Mouse (Mus musculus) kidney, postnatal 0 days (tissue): Measurements from ENCODE around the gene Disp1. TPM values are rescaled to one million over a fixed set of nuclear protein-coding genes. Genes with fewer than 3 reads are reported as not detected.
A peak's percentile ranks its signal among the peaks of the same experiment; 100 is the strongest.

Experiments
- ATAC-seq: fragments of 200-750 bp; cut with Nextera tagmentation; replicated peaks from 2 replicates; pipeline ENCODE4 v1.8.0; 2017; ENCODE audit warnings: low read depth, moderate number of reproducible peaks, moderate TSS enrichment, moderate library complexity; ENCODE audit not compliant: low FRiP score
- DNase-seq: peaks from one replicate; pipeline ENCODE4 v3.0.0-alpha.2; 2016; ENCODE audit warnings: low spot score
- H3K27ac ChIP-seq: fragments of 300-500 bp; sonication (generic); 2 replicates; pipeline ENCODE4 v1.5.1; 2014; ENCODE audit warnings: mild to moderate bottlenecking
- H3K27me3 ChIP-seq: fragments of 300-500 bp; sonication (generic); 2 replicates; pipeline ENCODE4 v1.6.1; 2014; ENCODE audit warnings: low read length, mixed read lengths; ENCODE audit not compliant: insufficient read depth
- H3K36me3 ChIP-seq: fragments of 300-500 bp; sonication (generic); 2 replicates; pipeline ENCODE4 v1.6.1; 2014; ENCODE audit warnings: low read length, mixed read lengths; ENCODE audit not compliant: insufficient read depth
- H3K4me1 ChIP-seq: fragments of 300-500 bp; sonication (generic); replicated peaks from 2 replicates; pipeline ENCODE4 v1.6.1; 2014; ENCODE audit warnings: antibody characterized with exemption, low read length, mixed read lengths; ENCODE audit not compliant: insufficient read depth
- H3K4me2 ChIP-seq: fragments of 300-500 bp; sonication (generic); 2 replicates; pipeline ENCODE4 v1.6.1; 2014; ENCODE audit warnings: mild to moderate bottlenecking, low read length, moderate library complexity, mixed read lengths
- H3K4me3 ChIP-seq: fragments of 300-500 bp; sonication (generic); replicated peaks from 2 replicates; pipeline ENCODE4 v1.5.1; 2014; ENCODE audit warnings: low read depth, low read length
- H3K9ac ChIP-seq: fragments of 300-500 bp; sonication (generic); 2 replicates; pipeline ENCODE4 v1.6.1; 2014; ENCODE audit warnings: low read depth, low read length
- H3K9me3 ChIP-seq: fragments of 300-500 bp; sonication (generic); replicated peaks from 2 replicates; pipeline ENCODE4 v1.6.1; 2016; ENCODE audit warnings: low read length, inconsistent platforms, mixed read lengths
- CTCF ChIP-seq: IDR thresholded peaks from 2 replicates; pipeline ENCODE4 v1.5.1; 2016; ENCODE audit warnings: antibody characterized with exemption, low read depth, mild to moderate bottlenecking, moderate library complexity
- WGBS: fragments of 180-500 bp; shearing (Covaris S2); extraction: QIAGEN DNeasy Blood & Tissue Kit; methylation state at CpG from one replicate; pipeline ENCODE4 v1.1.7; 2014; 5-methylcytosine and 5-hydroxymethylcytosine counted together
- microRNA-seq: library from miRNA; unstranded; fragments of <30 nt; microRNA quantifications from one replicate; pipeline ENCODE4, GENCODE M21; 2016
- polyA plus RNA-seq: library from polyadenylated mRNA; unstranded; fragments of >200 nt; fragmentation: Nextera tagmentation; extraction: Ambion mirVana; gene quantifications from 2 replicates; pipeline ENCODE4 v1.2.1, GENCODE M21; 2015

Gene Disp1
- polyA plus RNA-seq, 1 experiment from 2014 or later, result 8.4 TPM

- Histone ChIP-seq H3K27ac (no peak overlapping the region), H3K4me2 (no peak overlapping the region), H3K36me3 (no peaks in the 10 kb centered on the region), H3K4me3 (no peak overlapping the region), H3K9me3 (no peaks in the 10 kb centered on the region), H3K4me1 (peaks cover 16% of the 10 kb centered on the region), H3K9ac (no peak overlapping the region), H3K27me3 (no peaks in the 10 kb centered on the region)
- ATAC-seq (no peak), DNase-seq (no peak)
- 54% methylated on average over 12 of the region's 12 CpGs for WGBS
- TF ChIP-seq CTCF, result no peak
These were observed 175.2 kb downstream of the Disp1 start for GRCm38 (mm10) chr1:183046081-183046480.

GRCm38 (mm10) chr1:183043161-183043812, 178.0 kb downstream of the Disp1 start:
- ATAC-seq (no peak), DNase-seq (no peak)
- H3K27me3 ChIP-seq, result no peaks in the 10 kb centered on the region
- no peaks in the 10 kb centered on the region for H3K9me3 ChIP-seq
- no peaks in the 10 kb centered on the region for H3K36me3 ChIP-seq
- no peak overlapping the region for H3K4me2 ChIP-seq
- no peak overlapping the region for H3K9ac ChIP-seq
- H3K4me3 ChIP-seq, result no peak overlapping the region
- no peak for TF ChIP-seq CTCF
- peaks cover 16% of the 10 kb centered on the region for H3K4me1 ChIP-seq
- no peak overlapping the region for H3K27ac ChIP-seq
- WGBS, result 72% methylated on average over 13 of the region's 13 CpGs

GRCm38 (mm10) chr1:183041703-183042102, 179.6 kb downstream of the Disp1 start:
- Histone ChIP-seq H3K27me3 (no peaks in the 10 kb centered on the region), H3K36me3 (no peaks in the 10 kb centered on the region)
- 89% methylated on average over 6 of the region's 7 CpGs for WGBS

DNA sequence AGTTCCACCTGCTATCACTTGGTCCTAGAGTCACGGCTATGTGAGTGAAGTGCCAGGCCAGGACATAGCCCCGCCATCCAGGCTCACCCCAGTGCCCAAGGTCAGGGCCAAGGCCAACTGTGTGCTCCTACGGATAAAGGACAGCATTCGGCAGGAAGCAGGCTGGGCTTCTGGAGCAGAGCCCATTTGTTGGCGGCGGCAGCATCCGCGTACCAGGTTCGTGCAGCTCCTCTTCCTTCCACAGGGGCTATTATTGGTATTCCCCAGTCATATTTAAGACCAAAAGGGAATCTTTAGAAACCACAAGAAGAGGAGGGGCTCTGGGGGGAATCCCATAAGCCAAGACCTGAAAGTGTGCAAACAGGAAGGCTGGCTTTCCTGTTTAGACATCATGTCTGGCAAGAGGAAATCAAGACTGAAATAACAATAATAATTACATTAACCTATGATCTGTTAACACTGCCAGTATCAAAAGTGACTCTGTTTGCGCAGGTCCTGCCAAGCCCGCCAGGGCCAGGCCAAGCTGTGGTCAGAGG, 180.4 kb downstream of the Disp1 start:
- Histone ChIP-seq H3K36me3 (no peaks in the 10 kb centered on the region), H3K9me3 (no peaks in the 10 kb centered on the region), H3K27ac (no peak overlapping the region), H3K4me3 (no peak overlapping the region), H3K4me2 (no peak overlapping the region), H3K9ac (no peak overlapping the region), H3K27me3 (no peaks in the 10 kb centered on the region), H3K4me1 (no peaks in the 10 kb centered on the region)
- peak; percentile 8; the same call in 1 of the 2 replicates for TF ChIP-seq CTCF
- WGBS, result 66% methylated on average over 11 of the region's 11 CpGs
- peak; percentile 61; the same call in 1 of the 2 replicates for ATAC-seq
- DNase-seq, result peak; percentile 53

More at GRCm38 (mm10) chr1:183041703-183042102, 179.6 kb downstream of the Disp1 start:
- Histone ChIP-seq H3K4me3 (no peak overlapping the region), H3K4me2 (no peak overlapping the region), H3K9ac (no peak overlapping the region), H3K4me1 (peaks cover 3% of the 10 kb centered on the region; the same call in 1 of the 2 replicates), H3K27ac (no peak overlapping the region), H3K9me3 (no peaks in the 10 kb centered on the region)
- no peak for TF ChIP-seq CTCF
- DNase-seq, result no peak
- ATAC-seq, result no peak

DNA sequence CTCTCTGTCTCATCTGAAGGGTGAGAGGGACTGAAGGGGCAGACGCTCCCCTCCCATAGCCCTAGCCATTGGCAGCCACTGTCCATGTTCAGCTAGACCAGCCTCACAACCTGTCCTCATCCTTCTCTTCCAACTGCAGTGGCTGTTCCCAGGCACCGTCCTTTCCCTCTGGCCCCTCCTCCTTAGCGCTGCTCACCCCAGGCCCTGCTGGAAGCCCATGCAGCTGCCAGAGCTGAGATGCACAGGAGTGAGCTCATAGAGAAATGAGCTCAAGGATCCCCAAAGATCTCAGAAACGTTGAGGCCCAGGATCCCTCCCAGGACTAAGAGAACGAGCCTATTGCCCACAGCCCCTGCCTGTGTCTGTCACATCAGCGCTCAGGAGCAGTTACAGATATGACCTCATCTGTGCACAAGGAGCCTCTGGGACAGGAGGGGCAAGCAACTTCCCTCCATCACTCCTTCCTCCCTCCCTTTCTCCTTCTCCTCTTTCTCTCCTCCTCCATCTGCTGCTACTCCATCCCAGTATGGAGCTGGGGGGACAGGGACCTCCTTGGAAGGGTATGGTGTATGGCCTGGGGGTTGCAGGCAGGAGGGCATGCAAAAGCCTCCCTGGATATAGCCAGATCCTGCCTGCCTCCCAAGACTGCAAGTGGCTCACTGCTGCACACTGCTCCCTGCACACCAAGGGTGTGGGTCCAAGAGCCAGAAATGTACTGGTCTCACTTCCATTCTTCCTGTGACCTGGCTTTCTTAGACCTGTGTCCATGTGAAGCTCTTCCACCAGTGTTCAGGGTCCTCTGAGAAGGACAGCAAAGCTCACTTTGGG, 181.2 kb downstream of the Disp1 start:
- WGBS, result 62% methylated on average over 6 of the region's 6 CpGs
- no peak for DNase-seq
- Histone ChIP-seq H3K36me3 (no peaks in the 10 kb centered on the region), H3K4me1 (no peaks in the 10 kb centered on the region), H3K27me3 (no peaks in the 10 kb centered on the region), H3K4me2 (no peak overlapping the region), H3K9me3 (no peaks in the 10 kb centered on the region), H3K4me3 (no peak overlapping the region), H3K9ac (no peak overlapping the region), H3K27ac (no peak overlapping the region)
- no peak for ATAC-seq
- TF ChIP-seq CTCF, result no peak

GRCm38 (mm10) chr1:183039404-183039803, 181.9 kb downstream of the Disp1 start:
- no peak for ATAC-seq
- H3K27me3 ChIP-seq, result no peaks in the 10 kb centered on the region
- no peaks in the 10 kb centered on the region for H3K9me3 ChIP-seq
- no peak for DNase-seq
- no peak overlapping the region for H3K4me2 ChIP-seq
- no peak overlapping the region for H3K9ac ChIP-seq
- H3K36me3 ChIP-seq, result no peaks in the 10 kb centered on the region
- no peak overlapping the region for H3K27ac ChIP-seq
- 78% methylated on average over 7 of the region's 7 CpGs for WGBS
- no peaks in the 10 kb centered on the region for H3K4me1 ChIP-seq
- no peak overlapping the region for H3K4me3 ChIP-seq
- TF ChIP-seq CTCF, result no peak

Small RNA genes lying within 50 kb of the gene (microRNA-seq; reads per million reads assigned to microRNA genes)
- not detected for gene Gm24975

Other genes starting within 250 kb of the Disp1 start
- gene Aida, start 75.1 kb upstream of the Disp1 start, polyA plus RNA-seq, result 32.5 and 36.9 TPM in 2 replicates
- gene Brox, start 75.7 kb upstream of the Disp1 start, polyA plus RNA-seq, result 43.7 and 47.0 TPM in 2 replicates
- gene Mia3, start 148.0 kb upstream of the Disp1 start, polyA plus RNA-seq, result 60.8 and 61.9 TPM in 2 replicates
- gene Taf1a, start 167.5 kb upstream of the Disp1 start, polyA plus RNA-seq, result 12.1 and 13.0 TPM in 2 replicates
- gene Hhipl2, start 196.7 kb upstream of the Disp1 start, polyA plus RNA-seq, result 0.21 and 0.26 TPM in 2 replicates